Mouse (Mus musculus) spleen, postnatal 10 days (tissue): ENCODE data around the gene Tmem108.

ENCODE experiments used
- DNase-seq, 2 experiments: peaks; one replicate each; pipeline ENCODE4 v3.0.0; 2021 to 2022; ENCODE audit warnings: low spot score in 2 of 2

Tmem108 gene

GRCm38 (mm10) chr9:103721081-103721480 lies 40.6 kb downstream of the Tmem108 start:
- DNase-seq: no peak

DNA sequence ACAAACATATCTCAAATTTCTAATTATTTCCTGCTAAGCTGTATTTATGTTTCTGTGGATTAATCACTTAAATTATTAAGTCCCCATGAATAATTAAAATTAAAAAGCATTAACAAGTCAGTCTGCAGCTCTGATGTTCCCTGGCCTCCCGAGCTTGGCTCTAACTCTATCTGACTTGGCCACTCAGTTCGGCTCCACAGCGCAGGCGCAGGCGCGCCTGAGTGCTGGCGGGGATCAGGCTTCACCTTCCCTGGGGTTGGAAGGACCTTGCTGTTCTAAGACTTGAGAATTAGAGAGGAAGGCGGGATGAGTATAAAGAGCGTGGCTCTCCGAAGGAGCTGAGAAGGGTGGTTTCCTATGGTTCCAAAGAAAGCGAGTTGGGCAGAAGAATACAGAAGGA lies 41.6 kb downstream of the Tmem108 start:
- no peak for DNase-seq

DNA sequence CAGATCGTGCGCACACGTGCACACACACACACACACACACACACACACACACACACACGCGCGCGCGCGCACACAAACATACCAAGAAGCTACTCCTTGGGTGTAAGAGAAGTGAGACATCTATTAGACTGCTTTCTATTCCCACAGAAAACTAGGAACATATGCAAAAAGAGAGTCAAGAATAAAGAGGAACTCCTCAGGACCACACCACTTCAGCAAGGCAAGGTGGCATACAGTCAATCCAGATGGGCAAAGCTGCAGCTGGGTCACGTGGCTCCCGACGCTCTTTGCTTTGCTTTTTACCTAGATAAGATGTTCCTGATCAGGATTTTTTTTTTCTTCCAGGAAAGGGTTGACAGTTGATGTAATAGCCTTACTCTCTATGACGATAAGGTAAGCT lies 45.6 kb downstream of the Tmem108 start:
- DNase-seq: no peak

DNA sequence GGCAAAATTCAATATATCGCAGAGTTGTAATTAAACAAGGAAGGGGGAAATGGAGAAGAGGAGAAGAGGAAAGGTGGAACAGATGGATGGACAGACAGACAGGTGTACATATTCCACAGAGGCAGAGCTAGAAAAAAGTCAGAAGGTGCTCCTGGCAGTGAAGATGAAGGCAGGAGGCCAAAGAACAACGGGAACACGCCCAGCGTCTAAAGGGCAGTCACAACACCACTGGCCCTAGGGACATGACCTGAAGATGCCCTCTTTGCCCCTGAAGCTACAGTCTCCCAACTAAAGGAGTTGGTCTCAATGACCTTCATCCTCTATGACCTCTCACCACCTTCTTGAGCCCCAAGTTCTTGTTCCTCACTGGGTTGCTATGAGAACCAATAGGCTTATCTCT lies 46.3 kb downstream of the Tmem108 start:
- no peak for DNase-seq

GRCm38 (mm10) chr9:103713230-103713629 lies 48.4 kb downstream of the Tmem108 start:
- DNase-seq: no peak

DNA sequence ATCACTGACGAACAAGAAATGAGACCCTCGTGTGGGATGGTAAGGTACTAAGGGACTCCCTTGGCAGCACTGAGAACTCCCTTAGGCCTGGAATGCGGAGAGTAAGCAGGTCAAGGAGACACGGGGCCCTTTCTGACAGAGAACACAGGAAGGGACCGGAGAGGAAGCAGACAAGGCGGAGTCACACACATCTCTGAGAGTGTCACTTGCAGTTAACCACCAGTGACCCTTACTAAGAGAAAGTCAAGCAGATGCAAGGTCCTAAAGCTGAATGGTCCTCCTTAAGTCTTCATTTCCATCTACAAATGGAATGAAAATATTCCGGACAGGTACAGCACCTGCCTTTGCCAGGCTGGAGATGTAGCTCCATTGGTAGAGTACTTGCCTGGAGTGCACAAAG lies 48.9 kb downstream of the Tmem108 start:
- DNase-seq: no peak

DNA sequence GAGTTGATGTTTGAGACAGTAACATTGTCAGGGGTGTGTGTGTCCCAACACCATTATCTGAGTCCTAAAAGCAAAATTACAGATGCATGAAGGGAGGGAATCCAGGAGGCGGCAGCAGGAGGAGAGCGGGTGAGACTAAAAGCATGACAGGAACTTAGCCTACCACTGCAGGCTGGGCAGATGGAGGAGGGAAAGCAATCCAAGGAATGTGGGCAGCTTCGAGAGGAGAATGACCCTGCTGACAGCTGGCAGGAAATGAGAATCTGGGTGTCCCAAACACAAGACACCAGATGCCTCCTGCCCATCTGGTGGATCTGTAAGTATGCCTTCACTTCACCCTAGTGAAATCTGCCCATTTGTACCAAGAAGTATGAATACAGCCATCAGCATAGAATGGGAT lies 51.9 kb downstream of the Tmem108 start:
- DNase-seq: no peak

DNA sequence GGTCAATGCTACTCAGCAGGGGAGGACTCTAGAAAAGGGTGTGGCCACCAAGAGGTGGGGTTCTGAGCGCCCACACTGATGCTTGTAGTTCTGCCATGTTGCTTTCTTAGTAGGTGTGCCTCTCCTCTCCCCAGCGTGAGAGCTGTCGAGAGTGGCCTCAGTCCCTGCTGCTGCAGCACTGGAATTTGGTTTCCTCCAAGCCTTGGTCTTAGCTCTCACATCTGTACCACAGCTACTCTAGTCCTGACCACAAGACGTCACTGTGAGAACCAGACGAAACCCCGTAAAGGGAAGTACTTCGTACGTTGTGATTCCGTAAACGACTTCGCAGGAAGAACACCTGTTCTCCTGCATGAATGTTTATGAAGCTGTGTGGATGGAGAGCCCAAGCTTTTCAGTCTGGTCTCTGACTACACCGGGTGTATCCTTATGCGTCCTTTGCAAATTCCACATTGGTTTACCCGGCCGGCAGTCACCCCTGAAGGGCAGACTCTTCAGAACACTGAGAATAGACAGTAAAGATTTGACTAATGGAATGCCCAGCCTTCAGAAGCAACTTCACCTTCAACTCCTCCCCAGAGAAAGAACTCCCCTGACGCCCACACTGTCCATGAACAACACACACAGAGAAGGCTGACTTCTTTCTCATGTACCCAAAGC lies 53.0 kb downstream of the Tmem108 start:
- peak; percentile 8 to 39 for DNase-seq

DNA sequence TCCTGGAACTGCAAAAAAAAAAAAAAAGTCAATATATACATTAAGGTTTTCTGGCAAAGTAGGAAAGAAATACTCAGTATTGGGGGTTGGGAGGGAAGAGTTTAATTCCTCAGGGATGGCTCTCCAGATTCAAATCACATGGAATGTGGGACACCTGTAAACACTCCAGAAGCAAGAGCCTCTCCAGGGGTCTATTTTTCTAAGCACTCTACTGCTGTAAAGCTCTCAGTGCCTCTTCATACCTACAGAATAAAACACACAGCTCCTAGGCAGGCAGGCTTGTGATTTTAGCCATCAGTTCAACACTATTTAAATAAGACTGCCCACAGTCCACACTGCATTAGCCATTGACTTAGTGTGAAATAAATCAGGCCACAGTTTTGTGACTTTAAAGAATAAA lies 53.8 kb downstream of the Tmem108 start:
- DNase-seq: no peak

- DNase-seq: no peak
These were observed 54.4 kb downstream of the Tmem108 start for GRCm38 (mm10) chr9:103707000-103707790.

DNA sequence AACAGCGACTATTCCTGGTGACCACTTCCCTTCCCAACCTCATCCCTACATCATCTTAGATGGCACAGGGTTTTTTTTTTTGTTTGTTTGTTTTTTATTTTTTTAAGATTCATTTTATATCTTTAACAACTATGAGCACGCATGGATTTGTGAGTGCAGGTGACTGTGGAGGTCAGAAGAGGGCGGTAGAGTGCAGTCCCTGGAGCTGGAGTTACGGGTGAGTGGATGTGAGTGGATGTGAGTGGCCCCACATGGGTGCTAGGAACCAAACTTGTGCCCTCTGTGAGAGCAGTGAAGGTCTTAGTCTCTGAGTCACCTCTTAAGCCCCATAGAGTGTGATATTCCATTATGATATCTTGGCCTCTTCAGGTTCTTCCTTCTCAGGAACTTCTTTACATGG lies 55.9 kb downstream of the Tmem108 start:
- DNase-seq: no peak

DNA sequence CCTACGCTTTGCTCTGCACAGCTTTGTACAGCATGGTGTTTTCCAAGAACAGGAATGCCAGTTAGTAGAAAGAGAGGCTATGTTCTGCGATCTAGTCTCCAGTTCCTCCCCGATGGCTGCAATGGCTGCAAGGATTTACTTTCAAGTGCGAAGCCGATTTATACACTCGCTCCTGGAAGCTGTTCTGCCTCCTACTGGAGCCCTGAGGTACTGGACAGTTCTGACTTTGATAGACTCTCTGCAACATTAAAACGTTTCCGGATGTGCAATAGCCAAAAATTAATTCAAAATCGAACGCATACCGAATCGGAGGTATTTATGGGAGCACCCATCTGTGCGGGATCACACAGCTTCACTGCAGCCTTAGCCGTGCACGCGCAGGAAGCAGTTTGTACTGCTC lies 58.6 kb downstream of the Tmem108 start:
- DNase-seq: no peak

DNA sequence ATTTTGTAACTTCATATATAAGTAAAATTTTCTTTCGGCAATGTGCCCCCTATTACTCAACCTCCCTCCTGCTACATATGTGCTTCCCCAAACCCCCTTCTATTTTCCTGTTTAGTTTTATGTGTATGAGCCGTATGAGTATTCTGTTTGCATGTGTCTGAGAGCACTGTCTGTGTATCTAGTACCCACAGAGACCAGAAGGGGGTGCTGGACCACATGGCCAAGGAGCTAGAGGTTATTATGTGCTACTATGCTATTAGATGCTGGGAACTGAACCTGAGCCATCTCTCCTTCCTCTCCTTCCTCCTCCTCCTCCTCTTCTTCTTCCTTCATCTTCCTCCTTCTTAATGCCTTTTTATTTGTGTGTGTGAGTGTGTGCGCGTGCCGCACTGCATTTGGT lies 59.2 kb downstream of the Tmem108 start:
- DNase-seq: no peak

DNA sequence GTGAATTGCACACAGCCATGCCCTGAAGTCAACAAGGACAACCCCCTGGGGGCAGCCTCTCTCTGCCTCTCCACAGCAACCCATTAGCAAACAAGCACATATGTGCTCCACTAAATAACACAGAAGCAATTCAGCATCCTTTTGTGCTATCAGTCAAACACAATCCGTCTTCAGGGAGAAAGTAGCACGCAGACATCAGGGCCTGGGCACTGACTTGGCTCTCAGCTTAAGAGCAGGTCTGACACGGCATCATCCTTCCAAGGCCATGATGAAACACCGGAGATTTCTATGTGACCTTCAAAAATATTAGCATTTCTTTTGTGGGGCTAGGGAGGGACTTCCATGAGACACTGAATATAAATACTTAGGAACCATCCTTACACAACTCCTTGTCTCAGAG lies 60.2 kb downstream of the Tmem108 start:
- DNase-seq: no peak

GRCm38 (mm10) chr9:103700240-103700639 lies 61.4 kb downstream of the Tmem108 start:
- DNase-seq: no peak

DNA sequence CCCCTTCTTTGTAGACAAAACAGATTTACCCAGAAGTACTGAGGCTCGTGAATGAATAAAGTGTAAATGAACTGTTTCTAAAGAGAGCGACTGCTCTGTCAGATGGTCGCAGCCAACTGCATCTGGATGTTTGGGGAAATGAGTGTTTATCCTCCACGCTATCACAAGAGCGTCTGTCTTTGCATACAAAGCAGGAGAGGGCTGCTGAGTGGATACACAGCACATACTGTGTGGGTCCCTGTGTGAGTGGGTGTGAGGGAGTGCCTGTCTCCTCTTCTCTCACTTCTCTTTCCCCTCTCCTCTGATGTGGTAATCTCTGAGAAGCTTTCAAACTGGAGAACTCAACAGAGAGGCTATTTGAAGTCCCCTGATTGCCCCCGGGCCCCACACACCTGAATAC lies 64.7 kb downstream of the Tmem108 start:
- DNase-seq: peak in 1 of 2 experiments; percentile 19

GRCm38 (mm10) chr9:103693826-103694225 lies 67.8 kb downstream of the Tmem108 start:
- DNase-seq: no peak

GRCm38 (mm10) chr9:103692699-103693098 lies 68.9 kb downstream of the Tmem108 start:
- no peak for DNase-seq

DNA sequence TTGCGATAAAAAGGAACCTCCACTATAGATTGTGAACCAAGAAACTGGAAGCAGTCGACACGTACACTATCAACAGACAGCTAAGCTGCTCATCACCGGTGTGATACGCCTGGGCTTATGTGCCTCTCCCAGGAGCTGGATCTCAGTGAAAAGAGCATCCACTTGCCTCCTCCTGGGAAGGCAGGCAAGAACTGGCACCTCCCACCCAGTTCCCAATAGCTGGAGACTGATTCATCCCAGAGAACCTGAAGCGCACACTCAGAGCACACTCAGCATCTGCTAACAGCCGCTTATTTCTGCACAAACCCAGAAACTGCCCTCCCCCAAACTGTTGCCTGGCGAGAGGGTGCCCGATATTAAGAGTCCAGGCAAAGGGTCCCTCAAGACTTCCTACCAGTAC lies 69.8 kb downstream of the Tmem108 start:
- DNase-seq: no peak

- no peak for DNase-seq
These were observed 71.2 kb downstream of the Tmem108 start for GRCm38 (mm10) chr9:103690446-103690845.

- no peak for DNase-seq
These were observed 71.9 kb downstream of the Tmem108 start for GRCm38 (mm10) chr9:103689697-103690096.

DNA sequence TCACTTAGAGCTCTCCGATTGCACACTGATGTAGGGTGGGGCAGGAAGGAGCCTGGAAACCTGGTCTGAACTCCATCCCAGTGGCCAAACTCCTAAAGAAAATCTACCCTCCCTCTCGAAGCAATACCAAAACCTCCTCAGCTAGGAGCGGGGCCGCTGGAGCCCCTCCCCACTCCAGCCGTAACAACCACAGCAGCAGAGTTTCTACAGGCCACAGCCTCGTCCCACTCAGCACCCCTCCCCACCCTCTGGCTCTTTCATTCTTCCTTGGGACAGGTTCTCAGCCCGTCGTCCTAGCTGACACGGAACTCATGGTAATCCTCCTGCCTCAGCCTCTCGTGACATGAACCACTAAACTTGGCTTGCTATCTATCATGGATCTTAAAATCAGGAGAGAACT lies 72.6 kb downstream of the Tmem108 start:
- no peak for DNase-seq

- DNase-seq: no peak
These were observed 74.5 kb downstream of the Tmem108 start for GRCm38 (mm10) chr9:103687130-103687529.
